ENCODE assay signal across 8 mouse cellular contexts in genomic region chr11:44519950-44520761, GRCm38 (mm10). TPM values are rescaled to one million over a fixed set of nuclear protein-coding genes. Genes with fewer than 3 reads are reported as not detected.
A peak's percentile ranks its signal among the peaks of the same experiment; 100 is the strongest.
DNase-seq lines count a peak whose midpoint lies in the region; ATAC-seq lines count a peak whose summit lies in the region.

No protein-coding gene starts in this region.

- H3K27ac ChIP-seq in intestine, embryonic 14.5 days (ENCODE audit: low read depth) = peak overlapping the region; percentile 94

- H3K4me3 ChIP-seq in intestine, embryonic 14.5 days (ENCODE audit: low read depth, low read length) = peak overlapping the region; percentile 82

- H3K4me2 ChIP-seq in intestine, embryonic 14.5 days (ENCODE audit: low read length) = peak overlapping the region; percentile 88

- WGBS in intestine, embryonic 14.5 days = under 1% methylated on average over 28 of the region's 28 CpGs

- H3K9ac ChIP-seq in intestine, embryonic 14.5 days (ENCODE audit: low read length) = peak overlapping the region; percentile 92

- ATAC-seq in intestine, embryonic 14.5 days (replicated peaks; ENCODE audit: low FRiP score, low TSS enrichment, low read depth) = peak; percentile 82
- peak; percentile 80 for ATAC-seq in megakaryocyte-erythroid progenitor cell, adult 5-6 weeks (replicated peaks; ENCODE audit: low FRiP score, low TSS enrichment, poor library complexity, severe bottlenecking)

- no peaks in the 10 kb centered on the region for H3K27me3 ChIP-seq in intestine, embryonic 14.5 days (replicated peaks; ENCODE audit: control insufficient read depth, insufficient read depth, low read length)

- intact Hi-C loops in gastrocnemius, postnatal 14 days (cut with DNase I; ENCODE audit: low total_unique reads) = no loop called here
- intact Hi-C loops in left cerebral cortex, postnatal 14 days (cut with DNase I) = loop anchor here (2.0 kb wide), 1 partner anchor 49 kb away; the partner anchor contains the start of gene Ublcp1

- no peaks in the 10 kb centered on the region for H3K9me3 ChIP-seq in intestine, embryonic 14.5 days (ENCODE audit: control insufficient read depth, low read length)

- peak; percentile 72 for DNase-seq in adipocyte (ENCODE audit: low spot score)
- peak; percentile 92 for DNase-seq in embryo, embryonic 10.5 days (ENCODE audit: low spot score)
- peak; percentile 75 for DNase-seq in gastrocnemius, postnatal 14 days
- peak; percentile 80 for DNase-seq in intestine, embryonic 14.5 days (ENCODE audit: low spot score)
- peak; percentile 60 to 90 for DNase-seq in left cerebral cortex, postnatal 14 days (ENCODE audit: low spot score in 2 of 2)
- peak; percentile 66 for DNase-seq in right cerebral cortex, postnatal 25 days
- DNase-seq in urinary bladder, postnatal 36 days (ENCODE audit: low spot score in 2 of 2) = peak; percentile 61 to 62

- peaks cover 10% of the 10 kb centered on the region for H3K36me3 ChIP-seq in intestine, embryonic 14.5 days (ENCODE audit: control insufficient read depth, insufficient read depth, low read length)

- peaks cover 13% of the 10 kb centered on the region for H3K4me1 ChIP-seq in intestine, embryonic 14.5 days (replicated peaks; ENCODE audit: control insufficient read depth, insufficient read depth, low read length)

RNA-seq across cellular contexts. Expression of gene Rnf145, which starts 1.4 kb away (rescaled TPM):
- total RNA-seq in gastrocnemius, postnatal 14 days (2021) = 10 to 100 TPM; 11.1 to 15.0 TPM
- polyA plus RNA-seq in intestine, embryonic 14.5 days (2014; fragmentation: Nextera tagmentation; extraction: Ambion mirVana) = 71.3 and 73.3 TPM in 2 replicates
- 100 to 1,000 TPM; 106 to 109 TPM for total RNA-seq in left cerebral cortex, postnatal 14 days (2021)
- 55.1 and 77.7 TPM in 2 replicates for total RNA-seq in megakaryocyte-erythroid progenitor cell, adult 5-6 weeks (2014; fragmentation: Nextera tagmentation)
- 37.7 and 41.5 TPM in 2 replicates for total RNA-seq in megakaryocyte-erythroid progenitor cell, adult 5-6 weeks (2017)

RNA-seq across cellular contexts. Expression of gene Ublcp1, which starts 49.9 kb away (rescaled TPM):
- 10 to 100 TPM; 21.2 to 21.3 TPM for total RNA-seq in gastrocnemius, postnatal 14 days (2021)
- 62.4 and 63.9 TPM in 2 replicates for polyA plus RNA-seq in intestine, embryonic 14.5 days (2014; fragmentation: Nextera tagmentation; extraction: Ambion mirVana)
- 10 to 100 TPM; 36.4 to 42.3 TPM for total RNA-seq in left cerebral cortex, postnatal 14 days (2021)
- 51.7 and 58.8 TPM in 2 replicates for total RNA-seq in megakaryocyte-erythroid progenitor cell, adult 5-6 weeks (2014; fragmentation: Nextera tagmentation)
- total RNA-seq in megakaryocyte-erythroid progenitor cell, adult 5-6 weeks (2017) = 122 and 125 TPM in 2 replicates

Comparison
In these comparisons a context has a peak if more than half of its experiments do, and no peak if none do; other contexts are left out.
1. Peak in every context shown above with its lines: DNase-seq, ATAC-seq, H3K4me3 ChIP-seq and H3K27ac ChIP-seq.